Mouse (Mus musculus) forebrain, embryonic 14.5 days (tissue): ENCODE measurements around the gene Dhx58. TPM values are rescaled to one million over a fixed set of nuclear protein-coding genes. Genes with fewer than 3 reads are reported as not detected.

Experiments
- ATAC-seq: fragments of 200-750 bp; cut with Nextera tagmentation; 2 replicates; pipeline ENCODE4 v1.8.0; 2017; ENCODE audit warnings: mild to moderate bottlenecking, moderate library complexity
- DNase-seq: peaks from one replicate; pipeline ENCODE4 v3.0.0-alpha.2; 2015; ENCODE audit warnings: low spot score
- H3K27ac ChIP-seq: fragments of 300-500 bp; sonication (generic); 2 replicates; pipeline ENCODE4 v1.5.1; 2014; ENCODE audit warnings: low read depth, mild to moderate bottlenecking, control low read depth, low read length, moderate library complexity
- H3K27me3 ChIP-seq: fragments of 300-500 bp; sonication (generic); replicated peaks from 2 replicates; pipeline ENCODE4 v1.6.1; 2014; ENCODE audit warnings: low read length, control low read depth, mixed read lengths; ENCODE audit not compliant: control insufficient read depth, insufficient read depth
- H3K36me3 ChIP-seq: fragments of 300-500 bp; sonication (generic); 2 replicates; pipeline ENCODE4 v1.6.1; 2014; ENCODE audit warnings: low read length, control low read depth; ENCODE audit not compliant: control insufficient read depth, insufficient read depth
- H3K4me1 ChIP-seq: fragments of 300-500 bp; sonication (generic); 2 replicates; pipeline ENCODE4 v1.6.1; 2014; ENCODE audit warnings: antibody characterized with exemption, low read length, control low read depth; ENCODE audit not compliant: control insufficient read depth, insufficient read depth
- H3K4me2 ChIP-seq: fragments of 300-500 bp; sonication (generic); 2 replicates; pipeline ENCODE4 v1.6.1; 2014; ENCODE audit warnings: mild to moderate bottlenecking, control low read depth, low read length
- H3K4me3 ChIP-seq: fragments of 300-500 bp; sonication (generic); 2 replicates; pipeline ENCODE4 v1.5.1; 2014; ENCODE audit warnings: low read depth, low read length, control low read depth
- H3K9ac ChIP-seq: fragments of 300-500 bp; sonication (generic); 2 replicates; pipeline ENCODE4 v1.6.1; 2014; ENCODE audit warnings: mild to moderate bottlenecking, low read length, control low read depth, moderate library complexity
- H3K9me3 ChIP-seq: fragments of 300-500 bp; sonication (generic); replicated peaks from 2 replicates; pipeline ENCODE4 v1.6.1; 2016; ENCODE audit warnings: low read length, control low read depth, mixed read lengths; ENCODE audit not compliant: control insufficient read depth
- WGBS: fragments of 180-500 bp; shearing (Covaris S2); extraction: QIAGEN DNeasy Blood & Tissue Kit; methylation state at CpG from one replicate; pipeline ENCODE4 v1.1.7; 2014; 5-methylcytosine and 5-hydroxymethylcytosine counted together
- polyA plus RNA-seq: library from polyadenylated mRNA; unstranded; fragments of >200 nt; fragmentation: Nextera tagmentation; extraction: Ambion mirVana; gene quantifications from 2 replicates; pipeline ENCODE4 v1.2.1, GENCODE M21; 2014

Gene Dhx58
- polyA plus RNA-seq, 1 experiment from 2014 or later: 1.6 TPM

- DNase-seq (no peak), ATAC-seq (0 out of 2 replicates have a peak, but pooled peaks have one; percentile 5)
- WGBS: 8% methylated on average over 5 of the region's 5 CpGs
- Histone ChIP-seq H3K4me1 (peaks cover 7% of the 10 kb centered on the region), H3K9ac (peak overlapping the region; percentile 64), H3K4me2 (peak overlapping the region; percentile 55), H3K4me3 (peak overlapping the region; percentile 85), H3K36me3 (0 out of 2 replicates have a peak, but pooled peaks cover 3% of the 10 kb centered on the region), H3K27ac (no peak overlapping the region), H3K27me3 (no peaks in the 10 kb centered on the region), H3K9me3 (no peaks in the 10 kb centered on the region)
Measured at GRCm38 (mm10) chr11:100738749-100739148, 34.7 kb upstream of the Dhx58 start.

- Histone ChIP-seq H3K4me1 (peaks cover 7% of the 10 kb centered on the region), H3K36me3 (peaks cover 3% of the 10 kb centered on the region; the same call in 1 of the 2 replicates), H3K27ac (peak within 1 kb of the TSS; percentile 40; the same call in 1 of the 2 replicates), H3K27me3 (no peaks in the 10 kb centered on the region), H3K4me2 (peak within 1 kb of the TSS; percentile 55), H3K9me3 (no peaks in the 10 kb centered on the region), H3K4me3 (peak within 1 kb of the TSS; percentile 85), H3K9ac (peak within 1 kb of the TSS; percentile 91)
- ATAC-seq: peak; percentile 100
- peak; percentile 99 for DNase-seq
- WGBS: under 1% methylated on average over 38 of the region's 39 CpGs
Measured at GRCm38 (mm10) chr11:100738066-100738604, 34.1 kb upstream of the Dhx58 start, which contains the start of gene Rab5c. TSS of gene Rab5c (minus strand) at chr11:100738215.

GRCm38 (mm10) chr11:100737105-100737733 is 33.1 kb upstream of the Dhx58 start:
- Histone ChIP-seq H3K9me3 (no peaks in the 10 kb centered on the region), H3K4me2 (peak overlapping the region; percentile 55), H3K9ac (peak overlapping the region; percentile 91), H3K27ac (no peak overlapping the region), H3K36me3 (peaks cover 5% of the 10 kb centered on the region; the same call in 1 of the 2 replicates), H3K27me3 (no peaks in the 10 kb centered on the region), H3K4me3 (peak overlapping the region; percentile 85), H3K4me1 (peaks cover 7% of the 10 kb centered on the region)
- ATAC-seq (no peak), DNase-seq (no peak)
- 1% methylated on average over 13 of the region's 13 CpGs for WGBS

GRCm38 (mm10) chr11:100736746-100737080 is 32.6 kb upstream of the Dhx58 start:
- H3K4me2 ChIP-seq: peak overlapping the region; percentile 55; the same call in 1 of the 2 replicates
- 82% methylated on average over 4 of the region's 4 CpGs for WGBS
- H3K27me3 ChIP-seq: no peaks in the 10 kb centered on the region
- H3K9ac ChIP-seq: peak overlapping the region; percentile 91; the same call in 1 of the 2 replicates
- peaks cover 7% of the 10 kb centered on the region for H3K4me1 ChIP-seq
- no peaks in the 10 kb centered on the region for H3K9me3 ChIP-seq
- no peak for DNase-seq
- no peak overlapping the region for H3K27ac ChIP-seq
- peak overlapping the region; percentile 85; the same call in 1 of the 2 replicates for H3K4me3 ChIP-seq
- no peak for ATAC-seq
- H3K36me3 ChIP-seq: peaks cover 5% of the 10 kb centered on the region; the same call in 1 of the 2 replicates

GRCm38 (mm10) chr11:100735954-100736745 is 32.1 kb upstream of the Dhx58 start:
- Histone ChIP-seq H3K4me2 (no peak overlapping the region; the same call in 1 of the 2 replicates), H3K27ac (no peak overlapping the region), H3K36me3 (peaks cover 5% of the 10 kb centered on the region; the same call in 1 of the 2 replicates), H3K27me3 (no peaks in the 10 kb centered on the region), H3K4me1 (peaks cover 7% of the 10 kb centered on the region), H3K4me3 (no peak overlapping the region; the same call in 1 of the 2 replicates), H3K9ac (no peak overlapping the region), H3K9me3 (no peaks in the 10 kb centered on the region)
- DNase-seq (no peak), ATAC-seq (no peak)
- WGBS: 87% methylated on average over 14 of the region's 14 CpGs

- Histone ChIP-seq H3K36me3 (peaks cover 5% of the 10 kb centered on the region; the same call in 1 of the 2 replicates), H3K4me1 (peaks cover 7% of the 10 kb centered on the region), H3K9ac (no peak overlapping the region), H3K4me2 (no peak overlapping the region), H3K9me3 (no peaks in the 10 kb centered on the region), H3K27ac (no peak overlapping the region), H3K4me3 (no peak overlapping the region), H3K27me3 (no peaks in the 10 kb centered on the region)
- DNase-seq (no peak), ATAC-seq (no peak)
- WGBS: 92% methylated on average over 9 of the region's 9 CpGs
Measured at GRCm38 (mm10) chr11:100735134-100735865, 31.2 kb upstream of the Dhx58 start.

- no peak overlapping the region for H3K4me2 ChIP-seq
- H3K9me3 ChIP-seq: no peaks in the 10 kb centered on the region
- no peak overlapping the region for H3K27ac ChIP-seq
- peaks cover 18% of the 10 kb centered on the region; the same call in 1 of the 2 replicates for H3K36me3 ChIP-seq
- ATAC-seq: no peak
- WGBS: 90% methylated on average over 6 of the region's 6 CpGs
- no peaks in the 10 kb centered on the region for H3K27me3 ChIP-seq
- no peak overlapping the region for H3K9ac ChIP-seq
- no peak overlapping the region for H3K4me3 ChIP-seq
- DNase-seq: no peak
- H3K4me1 ChIP-seq: no peaks in the 10 kb centered on the region
Measured at GRCm38 (mm10) chr11:100730477-100731205, 26.6 kb upstream of the Dhx58 start.

- no peak overlapping the region for H3K4me2 ChIP-seq
- no peaks in the 10 kb centered on the region for H3K27me3 ChIP-seq
- no peak overlapping the region for H3K4me3 ChIP-seq
- ATAC-seq (no peak), DNase-seq (no peak)
- 93% methylated on average over 4 of the region's 4 CpGs for WGBS
- peaks cover 15% of the 10 kb centered on the region; the same call in 1 of the 2 replicates for H3K36me3 ChIP-seq
- no peak overlapping the region for H3K9ac ChIP-seq
- H3K4me1 ChIP-seq: no peaks in the 10 kb centered on the region
- no peaks in the 10 kb centered on the region for H3K9me3 ChIP-seq
- H3K27ac ChIP-seq: no peak overlapping the region
Measured at GRCm38 (mm10) chr11:100729976-100730375, 25.9 kb upstream of the Dhx58 start.
